Mouse (Mus musculus) adrenal gland (tissue): Measurements from ENCODE around the gene Dnttip2.
"Not testable (repeated sequence)": the region's sequence is repeated elsewhere in the genome, so short reads cannot be mapped to it uniquely, and the experiment has no call there.

Source experiments
- intact Hi-C: fragments of 180-260 bp; cut with DNase I; formaldehyde crosslinking; loops from one replicate; pipeline ENCODE4 v1.15.1; 2025
- long read RNA-seq, 2 experiments: library from polyadenylated mRNA; unstranded; transcript quantifications; one replicate each; pipeline ENCODE4 v2.0.0; 2020; ENCODE audit warnings: borderline replicate concordance in 1 of 2; ENCODE audit not compliant: insufficient replicate concordance in 1 of 2

The Dnttip2 gene
- long read RNA-seq, experiment 1, transcript Dnttip2-201 (7 exons, 2,429 nt) = major isoform, 19 of 95 reads
- long read RNA-seq, experiment 1, partial matches to known transcripts = 71 of 95 reads
- long read RNA-seq, experiment 1, other reads (novel, unspliced or antisense) = 4 of 95 reads
- long read RNA-seq, experiment 2, transcript Dnttip2-201 (7 exons, 2,429 nt) = major isoform, 21 of 105 reads
- long read RNA-seq, experiment 2, partial matches to known transcripts = 81 of 105 reads
- long read RNA-seq, experiment 2, other reads (novel, unspliced or antisense) = 3 of 105 reads

GRCm38 (mm10) chr3:122274241-122275024, at the start of gene Dnttip2:
Gene Dnttip2, plus strand, starts transcription at chr3:122274388.
- intact Hi-C loops = loop anchor here (5.0 kb wide), 1 partner anchor 82 kb away; no protein-coding TSS in a partner anchor

GRCm38 (mm10) chr3:122226972-122227371, 47.2 kb upstream of the Dnttip2 start:
- intact Hi-C loops = not testable (repeated sequence)

GRCm38 (mm10) chr3:122235772-122236171, 38.4 kb upstream of the Dnttip2 start:
- intact Hi-C loops = no loop called here

GRCm38 (mm10) chr3:122242876-122243275, 31.3 kb upstream of the Dnttip2 start:
- intact Hi-C loops = loop anchor here (5.0 kb wide), 1 partner anchor 46 kb away; no protein-coding TSS in a partner anchor

DNA sequence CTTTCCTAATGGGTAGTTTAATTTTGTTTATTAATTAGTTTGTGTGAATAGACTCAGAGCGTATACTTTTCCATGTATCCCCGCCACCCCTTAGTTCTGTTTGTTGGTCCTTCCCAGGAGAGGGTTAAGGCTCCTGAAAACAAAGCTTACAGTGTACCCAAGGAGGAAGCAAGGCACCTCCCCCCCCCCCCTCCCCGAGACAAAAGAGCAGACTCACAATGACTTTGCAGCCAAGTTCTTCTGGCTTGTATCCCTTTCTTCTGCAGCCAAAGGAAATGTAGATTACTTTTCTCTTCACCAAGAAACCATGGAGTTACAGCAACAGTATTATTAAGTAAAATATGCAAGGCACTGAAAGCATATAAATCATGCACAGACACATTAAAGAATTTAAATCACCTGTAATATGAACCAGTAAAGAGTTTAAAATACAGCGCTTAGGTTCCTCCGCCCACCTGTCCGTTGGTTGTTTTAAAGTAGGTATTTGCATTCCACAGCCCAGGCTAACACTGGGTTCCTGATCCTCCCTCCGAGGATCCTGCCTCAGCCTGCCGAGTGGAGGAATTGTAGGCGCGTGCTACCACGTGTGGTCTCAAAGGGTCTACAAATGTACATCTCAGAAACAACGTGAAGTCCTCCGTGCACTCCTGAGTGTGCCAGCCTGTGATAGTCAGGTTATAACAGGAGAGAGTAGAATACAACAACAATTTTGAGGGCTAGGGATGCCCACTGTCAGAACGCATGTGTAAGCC, 30.6 kb upstream of the Dnttip2 start:
- intact Hi-C loops = loop anchor here (5.0 kb wide), 1 partner anchor 46 kb away; no protein-coding TSS in a partner anchor

DNA sequence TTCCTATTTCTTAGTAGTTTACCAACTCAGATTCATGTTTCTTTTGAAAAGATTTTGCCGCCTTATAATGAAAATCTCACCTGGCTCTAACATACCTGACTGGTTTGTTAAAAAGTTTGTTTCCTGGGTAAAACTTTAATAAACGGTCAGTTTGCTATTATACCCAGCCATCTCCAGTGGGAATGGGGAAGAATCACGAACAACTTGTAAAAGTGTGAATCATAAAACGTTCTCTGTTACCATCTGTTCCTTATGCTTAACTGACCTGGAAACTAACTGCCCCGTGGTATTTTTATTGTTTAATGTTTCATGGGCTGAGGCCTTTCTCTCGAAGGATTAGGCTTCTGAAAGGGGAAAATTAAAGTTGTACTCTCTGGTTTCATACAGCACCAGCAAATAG, 29.4 kb upstream of the Dnttip2 start:
- intact Hi-C loops = loop anchor here (5.0 kb wide), 1 partner anchor 47 kb away; no protein-coding TSS in a partner anchor

DNA sequence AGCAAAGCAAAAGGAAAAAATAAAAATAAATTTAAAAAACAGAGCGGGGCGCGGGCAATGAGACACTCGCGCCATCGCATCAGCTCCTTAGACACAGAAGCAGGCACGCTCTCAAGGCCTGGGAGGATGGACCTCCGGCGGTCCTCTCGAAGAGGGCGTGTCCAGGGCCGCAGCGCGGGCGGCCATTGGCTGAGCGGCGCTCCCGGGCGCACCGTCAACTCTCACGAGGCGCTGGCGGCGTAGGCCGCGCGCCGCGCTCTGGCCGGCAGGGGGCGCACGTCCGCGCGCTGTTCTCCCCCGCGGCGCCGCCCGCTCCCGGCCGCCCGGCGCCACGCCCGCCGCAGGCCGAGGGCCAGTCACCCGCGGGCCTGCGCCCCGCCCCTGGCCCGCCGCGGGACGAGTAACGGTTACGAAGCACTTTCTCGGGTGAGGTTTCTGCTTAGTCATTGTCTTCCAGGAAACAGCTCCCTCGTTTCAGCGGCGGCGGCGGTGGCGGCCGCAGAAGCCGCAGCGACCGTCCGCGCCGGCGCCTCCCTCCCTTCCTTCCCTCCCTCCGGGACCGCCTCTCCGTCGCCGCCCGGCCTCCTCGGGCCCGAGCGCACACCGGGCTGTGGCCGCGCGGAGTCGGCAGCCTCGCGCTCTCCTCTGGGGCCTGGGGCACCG, 28.8 kb upstream of the Dnttip2 start, which contains the start of gene Gclm:
Gclm (plus strand) TSS at position 343 of the 663 bp plus-strand sequence.
- intact Hi-C loops = no loop called here

- intact Hi-C loops = no loop called here
Observed at GRCm38 (mm10) chr3:122245878-122246332, 28.3 kb upstream of the Dnttip2 start.

- intact Hi-C loops = no loop called here
Observed at GRCm38 (mm10) chr3:122246406-122246805, 27.8 kb upstream of the Dnttip2 start.

DNA sequence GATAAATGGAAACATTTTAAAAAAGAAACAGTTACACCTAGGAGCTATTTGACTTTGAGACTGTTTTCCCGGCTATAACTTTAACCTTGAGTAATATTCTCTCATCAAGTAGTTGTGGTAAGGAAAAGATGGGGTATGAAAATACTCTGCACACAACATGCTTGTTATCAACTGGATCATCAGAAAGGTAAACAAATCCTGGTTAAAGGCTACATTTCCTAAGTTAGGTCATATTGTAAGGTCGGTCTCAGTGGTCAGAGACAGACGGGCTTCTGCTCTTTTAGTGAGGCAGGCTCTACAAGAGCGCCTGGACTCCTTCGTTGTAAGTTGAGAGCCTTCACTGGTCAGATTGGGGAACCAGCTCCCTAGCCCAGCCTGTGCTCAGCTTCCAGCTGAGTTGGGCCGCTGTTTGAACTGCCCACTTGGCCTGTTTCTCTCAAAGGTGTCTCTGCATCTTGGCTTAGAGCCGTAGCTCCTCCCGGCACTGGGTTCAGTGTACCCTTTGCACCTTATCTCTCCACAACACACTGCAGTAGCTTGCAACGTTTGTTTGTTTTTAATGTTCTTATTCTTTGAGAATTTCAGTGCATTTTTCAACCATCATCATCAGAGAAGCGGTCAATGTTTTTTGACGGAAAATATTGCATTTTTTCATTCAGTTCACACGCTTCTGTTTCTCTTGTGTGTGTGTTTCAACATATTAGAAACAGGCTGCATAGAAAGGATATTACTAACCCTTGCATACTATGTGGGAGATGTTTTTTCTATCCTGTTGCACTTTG, 27.0 kb upstream of the Dnttip2 start:
- intact Hi-C loops = no loop called here

- intact Hi-C loops = no loop called here
Observed at GRCm38 (mm10) chr3:122247768-122248100, 26.5 kb upstream of the Dnttip2 start.

DNA sequence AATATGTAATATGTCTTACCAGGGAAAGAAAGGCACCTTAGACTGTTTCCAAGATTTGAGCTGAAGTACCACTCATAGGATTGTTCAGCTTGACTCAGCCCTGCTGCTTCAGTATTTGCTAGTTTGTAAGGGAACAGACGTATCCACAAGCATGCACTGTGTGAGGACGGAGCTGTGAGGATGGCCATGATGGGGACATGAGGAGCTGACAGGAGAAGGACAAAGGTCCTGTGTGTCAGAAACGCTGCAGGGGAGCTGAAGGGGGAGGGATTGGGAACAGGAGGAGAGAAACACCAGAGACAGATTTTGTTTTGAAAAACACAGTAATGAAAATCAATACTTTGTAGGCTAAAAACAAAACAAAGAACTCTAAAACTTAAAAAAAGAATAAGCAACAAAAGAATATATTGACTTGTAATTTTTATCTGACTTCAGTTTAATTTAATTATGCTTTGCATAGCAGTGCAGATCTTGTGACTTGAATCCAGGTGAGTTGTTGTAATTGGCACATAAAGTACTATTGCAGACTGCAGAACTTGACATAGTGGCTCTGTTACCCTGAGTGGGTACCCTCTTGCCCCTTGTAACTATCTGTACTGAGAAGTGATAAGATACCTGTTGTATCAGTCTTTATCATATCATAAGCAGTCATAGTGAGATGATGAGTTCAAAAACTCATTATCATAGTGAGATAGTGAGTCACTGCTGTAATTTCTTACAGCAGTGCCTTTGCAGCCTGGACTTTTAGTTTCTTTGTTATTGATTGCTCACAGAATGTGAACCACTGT, 21.5 kb upstream of the Dnttip2 start:
- intact Hi-C loops = no loop called here

GRCm38 (mm10) chr3:122254050-122254449, 20.1 kb upstream of the Dnttip2 start:
- intact Hi-C loops = not testable (repeated sequence)

DNA sequence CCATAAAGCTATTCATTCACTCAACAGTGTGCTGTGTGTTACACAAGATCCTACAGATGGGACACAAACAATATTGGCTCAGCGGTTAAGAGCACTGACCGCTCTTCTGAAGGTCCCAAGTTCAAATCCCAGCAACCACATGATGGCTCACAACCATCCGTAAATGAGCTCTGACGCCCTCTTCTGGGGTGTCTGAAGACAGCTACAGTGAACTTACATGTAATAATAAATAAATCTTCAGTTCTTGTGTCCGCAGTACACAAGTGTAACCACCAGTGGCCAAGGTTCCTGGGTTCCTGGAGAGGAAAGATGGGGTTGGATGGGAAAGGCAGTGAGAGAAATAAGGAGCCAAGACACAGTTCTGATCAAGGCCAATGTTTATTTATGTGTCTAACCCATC, 4.2 kb upstream of the Dnttip2 start:
- intact Hi-C loops = loop anchor here (5.0 kb wide), 1 partner anchor 78 kb away; no protein-coding TSS in a partner anchor

DNA sequence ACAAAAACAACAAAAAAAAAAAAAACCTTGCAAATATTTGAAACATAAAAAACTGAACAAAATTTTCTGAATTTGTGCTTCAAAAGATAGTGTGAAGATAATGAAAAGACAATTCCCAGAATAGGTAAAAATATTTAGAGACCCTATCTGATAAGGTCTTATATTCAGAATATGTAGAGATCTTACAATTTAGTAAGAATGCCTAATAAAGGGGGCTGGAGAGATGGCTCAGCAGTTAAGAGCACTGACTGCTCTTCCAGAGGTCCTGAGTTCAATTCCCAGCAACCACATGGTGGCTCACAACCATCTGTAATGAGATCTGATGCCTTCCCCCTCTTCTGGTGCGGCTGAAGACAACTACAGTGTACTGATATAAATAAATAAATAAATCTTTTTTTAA, 1.6 kb upstream of the Dnttip2 start:
- intact Hi-C loops = loop anchor here (5.0 kb wide), 1 partner anchor 80 kb away; no protein-coding TSS in a partner anchor

DNA sequence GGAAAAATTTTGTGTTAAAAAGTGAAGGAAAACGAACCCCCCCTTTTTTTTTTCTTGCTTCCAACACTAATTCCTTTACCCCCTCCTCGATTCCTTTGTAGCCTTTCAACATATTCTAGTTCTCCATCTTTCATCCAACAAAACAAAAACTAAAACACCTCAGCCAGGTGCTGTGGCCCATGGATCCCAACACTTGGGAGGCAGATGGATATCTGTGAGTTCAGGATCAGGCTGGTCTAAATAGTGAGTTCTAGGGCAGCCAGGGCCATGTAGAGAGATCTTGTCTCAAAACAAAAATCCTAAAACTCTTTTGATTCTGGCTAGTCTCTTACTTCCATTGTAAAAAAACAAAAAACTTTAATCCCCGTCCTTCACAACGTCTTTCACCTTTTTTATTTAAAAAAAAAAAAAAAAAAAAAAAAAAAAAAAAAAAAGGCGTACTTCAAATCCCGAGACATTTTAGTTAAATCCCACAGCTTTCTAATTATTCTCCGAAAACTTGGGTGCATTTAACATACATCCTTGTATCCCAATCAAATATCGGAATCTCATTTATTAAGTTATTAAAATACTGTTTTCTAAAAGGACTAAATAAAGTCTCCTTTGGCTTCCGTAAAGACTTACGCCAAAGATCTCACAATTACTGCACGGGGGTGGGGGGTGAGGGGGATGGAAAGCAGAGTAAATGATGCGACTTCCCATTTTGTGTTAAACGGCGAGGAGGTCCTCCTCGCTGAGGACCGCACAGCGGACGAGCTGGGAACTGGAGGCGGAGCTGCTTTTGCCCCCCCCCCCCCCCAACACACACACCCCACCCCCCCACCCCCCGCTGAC, 564 bp upstream of the Dnttip2 start:
- intact Hi-C loops = loop anchor here (5.0 kb wide), 1 partner anchor 81 kb away; no protein-coding TSS in a partner anchor

- intact Hi-C loops = no loop called here
Observed at GRCm38 (mm10) chr3:122275111-122275510, 923 bp downstream of the Dnttip2 start.

GRCm38 (mm10) chr3:122287195-122287594, 13.0 kb downstream of the Dnttip2 start:
- intact Hi-C loops = no loop called here
